Mouse (Mus musculus) left cerebral cortex, adult 8-10 months (tissue): ENCODE results near the gene Best1. TPM values are rescaled to one million over a fixed set of nuclear protein-coding genes. Genes with fewer than 3 reads are reported as not detected.

Experiments
- DNase-seq, 2 experiments: peaks; one replicate each; pipeline ENCODE4 v3.0.0; 2022; ENCODE audit warnings: low spot score in 2 of 2
- total RNA-seq, 4 experiments: library from RNA; stranded (reverse); gene quantifications; 2 replicates each; pipeline ENCODE4 v1.2.4; 2022

Best1 gene
- total RNA-seq, 4 experiments from 2014 or later: 1.1 to 2.3 (median 1.2) TPM

GRCm38 (mm10) chr19:9936579-9936978 is 64.9 kb downstream of the Best1 start:
- DNase-seq: no peak

Other genes starting within 250 kb of the Best1 start
- not detected for gene Scgb2a2, start 154.1 kb downstream of the Best1 start, total RNA-seq
- gene Incenp, start 102.1 kb downstream of the Best1 start, total RNA-seq: 10 to 100 TPM; 24.6 to 30.7 (median 27.3) TPM
- gene Fth1, start 21.0 kb downstream of the Best1 start, total RNA-seq: 1,000 to 10,000 TPM; 2,793 to 3,196 (median 2,896) TPM
- 10 to 100 TPM in 2 of 4 experiments, 1 to 10 TPM in 2; 9.2 to 12.7 (median 11.1) TPM for gene Rab3il1, start within 50 bp of the Best1 start, total RNA-seq
- gene Fads3, start 39.9 kb upstream of the Best1 start, total RNA-seq: 10 to 100 TPM; 25.9 to 28.5 (median 27.1) TPM
- 100 to 1,000 TPM; 123 to 134 (median 128) TPM for gene Fads2, start 100.1 kb upstream of the Best1 start, total RNA-seq
- 100 to 1,000 TPM; 194 to 215 (median 198) TPM for gene Fads1, start 181.3 kb upstream of the Best1 start, total RNA-seq
- gene Tmem258, start 202.4 kb upstream of the Best1 start, total RNA-seq: 10 to 100 TPM; 70.4 to 87.1 (median 72.2) TPM
- gene Fen1, start 202.5 kb upstream of the Best1 start, total RNA-seq: 10 to 100 TPM; 11.7 to 14.4 (median 13.0) TPM
- 10 to 100 TPM; 28.7 to 33.3 (median 29.0) TPM for gene Myrf, start 239.1 kb upstream of the Best1 start, total RNA-seq